Mouse (Mus musculus) lung, embryonic 15.5 days (tissue): ENCODE results near the gene Mgat1. TPM values are rescaled to one million over a fixed set of nuclear protein-coding genes. Genes with fewer than 3 reads are reported as not detected.
"Not testable (repeated sequence)": the region's sequence is repeated elsewhere in the genome, so short reads cannot be mapped to it uniquely, and the experiment has no call there.

Source experiments
- ATAC-seq: fragments of 200-750 bp; cut with Nextera tagmentation; 2 replicates; pipeline ENCODE4 v1.8.0; 2017; ENCODE audit warnings: moderate number of reproducible peaks, borderline replicate concordance; ENCODE audit not compliant: low FRiP score, low TSS enrichment; ENCODE audit errors: extremely low read depth
- H3K27ac ChIP-seq: fragments of 300-500 bp; sonication (generic); 2 replicates; pipeline ENCODE4 v1.5.1; 2015; ENCODE audit warnings: moderate library complexity, mild to moderate bottlenecking, inconsistent platforms
- H3K27me3 ChIP-seq: fragments of 300-500 bp; sonication (generic); 2 replicates; pipeline ENCODE4 v1.6.1; 2015; ENCODE audit warnings: inconsistent platforms
- H3K36me3 ChIP-seq: fragments of 300-500 bp; sonication (generic); 2 replicates; pipeline ENCODE4 v1.6.1; 2015; ENCODE audit warnings: inconsistent platforms
- H3K4me1 ChIP-seq: fragments of 300-500 bp; sonication (generic); 2 replicates; pipeline ENCODE4 v1.6.1; 2015; ENCODE audit warnings: inconsistent platforms
- H3K4me2 ChIP-seq: fragments of 300-500 bp; sonication (generic); 2 replicates; pipeline ENCODE4 v1.6.1; 2015; ENCODE audit warnings: inconsistent platforms, mild to moderate bottlenecking, moderate library complexity
- H3K4me3 ChIP-seq: fragments of 300-500 bp; sonication (generic); 2 replicates; pipeline ENCODE4 v1.5.1; 2015; ENCODE audit warnings: mild to moderate bottlenecking, inconsistent platforms
- H3K9ac ChIP-seq: fragments of 300-500 bp; sonication (generic); 2 replicates; pipeline ENCODE4 v1.6.1; 2015; ENCODE audit warnings: inconsistent platforms
- H3K9me3 ChIP-seq: fragments of 300-500 bp; sonication (generic); 2 replicates; pipeline ENCODE4 v1.6.1; 2016; ENCODE audit warnings: inconsistent platforms
- WGBS: fragments of 180-500 bp; shearing (Covaris S2); methylation state at CpG from one replicate; pipeline ENCODE4 v1.1.7; 2015; 5-methylcytosine and 5-hydroxymethylcytosine counted together
- polyA plus RNA-seq: library from polyadenylated mRNA; unstranded; fragments of >200 nt; fragmentation: Nextera tagmentation; extraction: Ambion mirVana; gene quantifications from 2 replicates; pipeline ENCODE4 v1.2.1, GENCODE M21; 2015

Gene Mgat1
- polyA plus RNA-seq, 1 experiment from 2014 or later: 69.6 TPM

DNA sequence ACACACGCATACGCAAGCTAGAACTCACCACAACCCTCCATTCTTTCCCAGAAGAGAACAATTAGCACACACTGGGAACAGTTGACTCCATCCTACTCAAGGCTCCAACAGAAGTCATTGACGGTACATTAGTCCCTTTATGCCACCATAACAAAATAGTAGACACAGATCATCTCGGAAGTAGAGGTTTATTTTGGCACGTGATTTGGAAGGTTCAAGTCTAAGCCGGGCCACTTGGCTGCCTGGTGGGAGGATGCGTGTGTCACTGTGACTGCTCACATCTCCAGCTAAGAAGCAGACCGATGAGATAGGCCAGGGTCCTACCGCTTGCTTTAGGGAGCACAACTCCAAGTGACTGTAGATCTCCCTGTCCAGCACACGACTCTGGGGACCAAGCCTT, 23.3 kb downstream of the Mgat1 start:
- H3K36me3 ChIP-seq: peaks cover 12% of the 10 kb centered on the region
- WGBS: 77% methylated on average over 10 of the region's 10 CpGs
- 0 out of 2 replicates have a peak, but pooled peaks have one; percentile 21 for ATAC-seq

DNA sequence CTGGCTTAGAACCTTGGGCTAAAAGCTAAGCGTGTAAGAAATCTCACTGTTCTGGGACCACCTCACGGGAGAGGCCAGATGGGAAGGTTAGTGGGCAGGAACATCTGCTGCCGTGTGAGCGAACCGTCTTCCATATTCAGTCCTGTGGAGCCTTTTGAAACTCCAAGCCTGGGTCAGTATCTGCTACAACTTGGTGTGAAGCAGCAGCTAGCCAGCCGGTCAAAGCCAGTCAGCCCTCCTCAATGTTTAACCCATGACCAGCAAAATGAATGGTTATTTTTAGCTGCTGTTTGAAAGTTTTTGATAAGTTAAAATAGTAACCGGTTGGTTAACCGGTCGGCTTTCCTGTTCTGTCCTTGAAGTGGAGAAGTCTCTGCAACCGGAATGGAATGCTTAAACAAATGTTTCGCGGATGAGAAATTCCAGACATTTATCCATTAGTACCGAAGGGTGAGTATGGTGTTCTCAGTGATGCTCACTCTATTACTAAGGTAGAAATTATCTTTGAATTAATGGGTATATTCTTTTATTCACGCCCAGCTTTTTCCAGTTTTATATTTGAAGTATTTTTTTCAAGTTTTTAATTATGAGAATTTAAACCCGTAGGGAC, 24.1 kb downstream of the Mgat1 start:
- Histone ChIP-seq H3K27me3 (no peaks in the 10 kb centered on the region), H3K36me3 (peaks cover 8% of the 10 kb centered on the region), H3K4me1 (peaks cover 11% of the 10 kb centered on the region), H3K27ac (peak overlapping the region; percentile 35; the same call in 1 of the 2 replicates), H3K9ac (no peak overlapping the region), H3K4me2 (no peak overlapping the region; the same call in 1 of the 2 replicates), H3K4me3 (no peak overlapping the region), H3K9me3 (no peaks in the 10 kb centered on the region)
- WGBS: 53% methylated on average over 15 of the region's 15 CpGs
- no peak for ATAC-seq

More for the DNA sequence above, 23.3 kb downstream of the Mgat1 start:
- H3K4me2 ChIP-seq: no peak overlapping the region
- H3K27ac ChIP-seq: 0 out of 2 replicates have a peak overlapping the region, but pooled peaks have one; percentile 35
- peaks cover 11% of the 10 kb centered on the region for H3K4me1 ChIP-seq
- no peaks in the 10 kb centered on the region for H3K9me3 ChIP-seq
- no peak overlapping the region for H3K9ac ChIP-seq
- H3K4me3 ChIP-seq: no peak overlapping the region
- no peaks in the 10 kb centered on the region for H3K27me3 ChIP-seq

- peaks cover 4% of the 10 kb centered on the region; the same call in 1 of the 2 replicates for H3K36me3 ChIP-seq
- WGBS: 88% methylated on average over 9 of the region's 9 CpGs
- peaks cover 7% of the 10 kb centered on the region; the same call in 1 of the 2 replicates for H3K4me1 ChIP-seq
- ATAC-seq: no peak
- no peak overlapping the region for H3K27ac ChIP-seq
- no peak overlapping the region for H3K4me3 ChIP-seq
- no peaks in the 10 kb centered on the region for H3K27me3 ChIP-seq
- no peak overlapping the region for H3K9ac ChIP-seq
- H3K9me3 ChIP-seq: no peaks in the 10 kb centered on the region
- H3K4me2 ChIP-seq: no peak overlapping the region
Measured at GRCm38 (mm10) chr11:49269761-49270160, 25.8 kb downstream of the Mgat1 start.

DNA sequence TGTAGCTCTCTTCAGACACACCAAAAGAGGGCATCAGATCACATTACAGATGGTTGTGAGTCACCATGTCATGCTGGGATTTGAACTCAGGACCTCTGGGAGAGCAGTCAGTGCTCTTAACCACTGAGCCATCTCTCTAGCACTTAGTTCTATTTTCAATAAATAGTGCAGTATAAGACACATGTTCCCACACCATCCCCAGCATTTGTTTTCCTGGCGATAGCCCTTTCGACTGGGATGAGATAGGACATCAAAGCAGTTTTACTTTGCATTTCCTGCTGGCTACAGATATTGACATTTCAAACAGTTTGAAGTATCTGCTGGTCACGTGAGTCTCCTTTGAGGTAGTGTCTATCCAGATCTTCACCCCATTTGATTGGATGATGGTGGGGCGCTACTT, 26.4 kb downstream of the Mgat1 start:
- Histone ChIP-seq H3K4me3 (no peak overlapping the region), H3K27ac (no peak overlapping the region), H3K36me3 (no peaks in the 10 kb centered on the region), H3K9me3 (no peaks in the 10 kb centered on the region), H3K4me1 (peaks cover 7% of the 10 kb centered on the region; the same call in 1 of the 2 replicates), H3K4me2 (no peak overlapping the region), H3K9ac (no peak overlapping the region), H3K27me3 (no peaks in the 10 kb centered on the region)
- 76% methylated on average over 4 of the region's 4 CpGs for WGBS
- ATAC-seq: no peak

DNA sequence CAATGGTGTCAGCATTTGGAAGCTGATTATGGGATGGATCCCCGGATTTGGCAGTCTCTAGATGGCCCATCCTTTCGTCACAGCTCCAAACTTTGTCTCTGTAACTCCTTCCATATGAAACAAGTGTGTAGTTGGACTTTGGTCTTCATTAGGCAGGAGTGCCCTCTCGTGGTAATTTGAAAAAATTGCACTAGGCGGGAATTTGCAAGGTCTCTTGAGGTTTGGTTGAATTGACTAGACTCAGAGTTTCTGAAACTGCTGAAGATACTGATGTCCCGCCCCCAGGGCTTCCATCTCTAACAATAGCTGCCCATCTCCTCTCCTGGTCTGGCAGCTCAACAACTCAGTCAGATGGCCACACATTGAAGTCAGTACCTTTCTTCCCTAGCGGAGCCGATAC, 27.3 kb downstream of the Mgat1 start:
- Histone ChIP-seq H3K4me1 (peaks cover 7% of the 10 kb centered on the region; the same call in 1 of the 2 replicates), H3K4me3 (no peak overlapping the region), H3K4me2 (no peak overlapping the region), H3K36me3 (no peaks in the 10 kb centered on the region), H3K27me3 (no peaks in the 10 kb centered on the region), H3K27ac (no peak overlapping the region), H3K9me3 (no peaks in the 10 kb centered on the region), H3K9ac (no peak overlapping the region)
- 27% methylated on average over 7 of the region's 7 CpGs for WGBS
- no peak for ATAC-seq

- Histone ChIP-seq H3K4me3 (no peak overlapping the region), H3K9me3 (no peaks in the 10 kb centered on the region), H3K9ac (no peak overlapping the region), H3K36me3 (no peaks in the 10 kb centered on the region), H3K4me2 (no peak overlapping the region), H3K27ac (no peak overlapping the region), H3K4me1 (no peaks in the 10 kb centered on the region), H3K27me3 (no peaks in the 10 kb centered on the region)
- 53% methylated on average over 11 of the region's 11 CpGs for WGBS
- no peak for ATAC-seq
Measured at GRCm38 (mm10) chr11:49273834-49274519, 30.0 kb downstream of the Mgat1 start.

- H3K9ac ChIP-seq: no peak within 1 kb of the TSS
- ATAC-seq: no peak
- no peak within 1 kb of the TSS for H3K27ac ChIP-seq
- H3K4me2 ChIP-seq: no peak within 1 kb of the TSS
- no peaks in the 10 kb centered on the region for H3K9me3 ChIP-seq
- no peak within 1 kb of the TSS for H3K4me3 ChIP-seq
- WGBS: 74% methylated on average over 3 of the region's 3 CpGs
- H3K36me3 ChIP-seq: no peaks in the 10 kb centered on the region
- H3K4me1 ChIP-seq: no peaks in the 10 kb centered on the region
- no peaks in the 10 kb centered on the region for H3K27me3 ChIP-seq
Measured at GRCm38 (mm10) chr11:49278222-49278621, 34.2 kb downstream of the Mgat1 start, which contains the start of gene Olfr1393. Gene Olfr1393 (plus strand): TSS chr11:49278304.

DNA sequence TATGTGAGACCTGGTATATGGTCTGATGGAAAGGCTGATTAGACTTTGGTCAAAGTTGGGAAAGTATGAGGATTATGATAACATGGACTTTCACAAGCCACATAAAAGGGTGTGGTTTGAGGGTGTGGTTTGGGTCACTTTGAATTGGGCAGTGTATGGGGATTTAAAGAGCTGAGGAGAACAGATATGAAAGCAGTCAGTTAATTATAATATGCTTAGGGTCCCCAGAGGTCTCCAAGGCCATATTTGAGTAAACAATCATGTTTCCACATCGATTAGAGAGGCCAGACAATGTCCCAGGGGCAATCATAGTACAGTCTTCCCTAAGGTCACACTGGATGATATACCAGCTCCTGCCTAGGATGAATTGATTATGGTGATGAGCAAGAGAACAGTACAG, 41.0 kb downstream of the Mgat1 start, which contains the start of gene Olfr1392:
Olfr1392 (plus strand) TSS at position 301 of the 400 bp plus-strand sequence.
- H3K4me3 ChIP-seq, H3K27ac ChIP-seq, H3K27me3 ChIP-seq, H3K4me1 ChIP-seq, ATAC-seq, H3K9me3 ChIP-seq, H3K4me2 ChIP-seq, H3K9ac ChIP-seq, H3K36me3 ChIP-seq: not testable (repeated sequence)
- WGBS: 44% methylated on average over 1 of the region's 1 CpGs

- Histone ChIP-seq H3K4me3 (no peak overlapping the region), H3K9me3 (no peaks in the 10 kb centered on the region), H3K9ac (no peak overlapping the region), H3K4me2 (no peak overlapping the region), H3K27me3 (no peaks in the 10 kb centered on the region), H3K36me3 (no peaks in the 10 kb centered on the region), H3K4me1 (no peaks in the 10 kb centered on the region), H3K27ac (no peak overlapping the region)
- no peak for ATAC-seq
- 65% methylated on average over 2 of the region's 2 CpGs for WGBS
Measured at GRCm38 (mm10) chr11:49287251-49287650, 43.3 kb downstream of the Mgat1 start.

DNA sequence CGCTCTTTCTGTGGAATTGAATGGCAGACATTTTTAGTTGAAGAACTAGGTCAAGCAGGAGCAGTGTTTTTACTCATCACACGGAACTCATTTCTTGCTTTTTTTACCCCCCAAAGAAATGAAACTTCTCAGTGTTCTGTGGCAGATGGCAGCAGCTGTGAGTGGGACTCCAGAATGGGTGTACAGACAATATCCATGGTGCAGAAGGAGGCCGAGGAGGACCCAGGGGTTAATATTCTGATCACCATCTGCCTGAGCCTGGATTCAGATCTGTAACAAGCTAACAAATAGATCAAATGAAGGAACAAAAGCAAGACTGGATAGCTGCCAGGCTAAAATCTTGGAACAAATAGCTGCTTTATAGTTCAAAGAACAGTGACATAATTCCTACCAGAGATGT, 48.8 kb downstream of the Mgat1 start:
- ATAC-seq: no peak
- H3K27ac ChIP-seq: no peak overlapping the region
- no peaks in the 10 kb centered on the region for H3K9me3 ChIP-seq
- 64% methylated on average over 3 of the region's 3 CpGs for WGBS
- no peaks in the 10 kb centered on the region for H3K27me3 ChIP-seq
- H3K4me2 ChIP-seq: no peak overlapping the region
- H3K4me1 ChIP-seq: no peaks in the 10 kb centered on the region
- no peak overlapping the region for H3K4me3 ChIP-seq
- H3K36me3 ChIP-seq: no peaks in the 10 kb centered on the region
- H3K9ac ChIP-seq: no peak overlapping the region

- Histone ChIP-seq H3K9ac (no peak within 1 kb of the TSS), H3K4me2 (no peak within 1 kb of the TSS)
- no peak for ATAC-seq
Measured at GRCm38 (mm10) chr11:49304441-49304840, 60.5 kb downstream of the Mgat1 start, which contains the start of gene Olfr10. Gene Olfr10 (plus strand): TSS chr11:49304741.

DNA sequence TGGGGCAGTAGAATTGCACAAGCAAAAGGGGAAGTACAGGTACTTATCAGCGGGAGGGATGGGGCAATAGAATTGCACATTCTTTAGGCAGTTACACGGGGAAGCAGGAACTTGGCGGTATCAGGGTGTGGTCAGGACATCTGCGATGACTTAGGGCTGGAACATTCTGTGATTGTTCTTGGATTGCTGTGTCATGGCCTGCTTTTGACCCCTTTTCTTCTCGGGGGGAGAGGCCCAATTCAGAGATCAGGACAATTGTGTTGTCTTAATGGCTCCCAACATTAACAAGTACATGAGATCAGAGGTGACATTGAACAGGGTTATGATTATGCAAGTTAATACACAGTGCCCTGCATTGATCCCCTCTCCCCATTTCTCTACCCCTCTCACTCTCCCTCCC, 64.6 kb downstream of the Mgat1 start:
- H3K27ac ChIP-seq, H3K4me2 ChIP-seq, H3K4me3 ChIP-seq, H3K9me3 ChIP-seq, H3K9ac ChIP-seq, H3K27me3 ChIP-seq, H3K4me1 ChIP-seq, ATAC-seq, H3K36me3 ChIP-seq: not testable (repeated sequence)
- 70% methylated on average over 5 of the region's 5 CpGs for WGBS

More at GRCm38 (mm10) chr11:49304441-49304840, 60.5 kb downstream of the Mgat1 start, which contains the start of gene Olfr10:
- Histone ChIP-seq H3K36me3 (no peaks in the 10 kb centered on the region), H3K27me3 (no peaks in the 10 kb centered on the region), H3K4me1 (no peaks in the 10 kb centered on the region), H3K4me3 (no peak within 1 kb of the TSS), H3K9me3 (no peaks in the 10 kb centered on the region), H3K27ac (no peak within 1 kb of the TSS)
